ENCODE assay signal across 9 mouse cellular contexts in genomic region chr4:97924414-97924813, GRCm38 (mm10).
A peak's percentile ranks its signal among the peaks of the same experiment; 100 is the strongest.
DNase-seq lines count a peak whose midpoint lies in the region; ATAC-seq and TF ChIP-seq lines count a peak whose summit lies in the region.
"Had no signal": no experiment of that assay in that cellular context is flagged by ENCODE, and none has a peak within 500 bp of the region (broad histone marks: within the 10 kb centered on the region; RNA-seq: fewer than 3 reads in every experiment).

No protein-coding gene starts in this region.

- WGBS in thymus, adult 2 months = 94% methylated on average over 5 of the region's 5 CpGs

- TF ChIP-seq CTCF in thymus, adult 2 months (IDR thresholded peaks at IDR 0.05; ENCODE audit: borderline replicate concordance, control insufficient read depth, extremely low read depth, insufficient read depth, low read length, poor library complexity) = no peak

- peaks cover 9% of the 10 kb centered on the region for H3K4me1 ChIP-seq in thymus, adult 2 months (replicated peaks; ENCODE audit: control insufficient read depth, insufficient read depth, low read length)

- no peak overlapping the region for H3K27ac ChIP-seq in thymus, adult 2 months (ENCODE audit: control insufficient read depth, insufficient read depth, low read length)

- no peak for DNase-seq in frontal cortex, postnatal 14 days (ENCODE audit: low spot score in 2 of 2)
- DNase-seq in kidney, postnatal 10 days = peak; percentile 32
- no peak for DNase-seq in kidney, postnatal 25 days
- DNase-seq in cerebellum, postnatal 10 days = peak; percentile 67 to 73
- DNase-seq in lung, postnatal 10 days = peak; percentile 47
- no peak for DNase-seq in spleen, postnatal 4 days (ENCODE audit: low spot score in 2 of 2)
- no peak for DNase-seq in thymus, adult 2 months
- DNase-seq: layer of hippocampus, postnatal 36 days had no signal

- no peak for TF ChIP-seq POLR2A in thymus, adult 2 months (IDR thresholded peaks at IDR 0.05; ENCODE audit: control insufficient read depth, extremely low read depth, insufficient read depth, low read length, poor library complexity)

- ATAC-seq in frontal cortex, adult (ENCODE audit: low TSS enrichment) = peak; percentile 44; the same call in 1 of the 2 replicates

- H3K4me3 ChIP-seq in thymus, adult 2 months (ENCODE audit: control insufficient read depth, insufficient read depth, low read length) = no peak overlapping the region

- H3K36me3 ChIP-seq in thymus, adult 2 months (ENCODE audit: control insufficient read depth, insufficient read depth, low read length) = no peaks in the 10 kb centered on the region

- H3K27me3 ChIP-seq in thymus, adult 2 months (ENCODE audit: control insufficient read depth, insufficient read depth, low read length) = no peaks in the 10 kb centered on the region

Comparison
In these comparisons a context has a peak if more than half of its experiments do, and no peak if none do; other contexts are left out.
1. DNase-seq: peak in kidney, postnatal 10 days (single experiment), cerebellum, postnatal 10 days (2 of 2) and lung, postnatal 10 days (single experiment); none in frontal cortex, postnatal 14 days (0 of 2), kidney, postnatal 25 days (0 of 2), spleen, postnatal 4 days (0 of 2) and thymus, adult 2 months (single experiment).